Mouse (Mus musculus): ENCODE data around the gene Slc27a5. TPM values are rescaled to one million over a fixed set of nuclear protein-coding genes. Genes with fewer than 3 reads are reported as not detected.

Slc27a5 gene
- polyA plus RNA-seq, 1 experiment from 2014 or later = 0.46 TPM

GRCm38 (mm10) chr7:12998851-12999250 lies 859 bp upstream of the Slc27a5 start, which contains the start of gene Trim28:
Trim28 (plus strand) TSS chr7:12999114.
- ATAC-seq (ENCODE audit: low FRiP score, low read depth) = no peak

GRCm38 (mm10) chr7:12997230-12997629 lies 762 bp downstream of the Slc27a5 start:
- no peak for ATAC-seq (ENCODE audit: low FRiP score, low read depth)
- no peak overlapping the region for H3K4me3 ChIP-seq
- 68% methylated on average over 5 of the region's 5 CpGs for WGBS

More at GRCm38 (mm10) chr7:12998851-12999250, 859 bp upstream of the Slc27a5 start, which contains the start of gene Trim28:
- Histone ChIP-seq H3K27ac (no peak within 1 kb of the TSS), H3K9ac (no peak within 1 kb of the TSS), H3K27me3 (replicated peaks) (no peaks in the 10 kb centered on the region), H3K4me1 (no peaks in the 10 kb centered on the region), H3K4me2 (replicated peaks) (no peak within 1 kb of the TSS), H3K9me3 (no peaks in the 10 kb centered on the region), H3K36me3 (no peaks in the 10 kb centered on the region), H3K4me3 (no peak within 1 kb of the TSS)
- 84% methylated on average over 3 of the region's 3 CpGs for WGBS

GRCm38 (mm10) chr7:12995862-12996261 lies 2.1 kb downstream of the Slc27a5 start:
- no peaks in the 10 kb centered on the region for H3K9me3 ChIP-seq
- H3K9ac ChIP-seq = no peak overlapping the region
- no peaks in the 10 kb centered on the region for H3K4me1 ChIP-seq
- H3K36me3 ChIP-seq = no peaks in the 10 kb centered on the region
- no peak for ATAC-seq (ENCODE audit: low FRiP score, low read depth)
- H3K4me3 ChIP-seq = no peak overlapping the region
- no peaks in the 10 kb centered on the region for H3K27me3 ChIP-seq (replicated peaks)
- H3K4me2 ChIP-seq (replicated peaks) = no peak overlapping the region
- no peak overlapping the region for H3K27ac ChIP-seq

More at GRCm38 (mm10) chr7:12997230-12997629, 762 bp downstream of the Slc27a5 start:
- Histone ChIP-seq H3K27me3 (replicated peaks) (no peaks in the 10 kb centered on the region), H3K4me1 (no peaks in the 10 kb centered on the region), H3K36me3 (no peaks in the 10 kb centered on the region), H3K27ac (no peak overlapping the region), H3K4me2 (replicated peaks) (no peak overlapping the region), H3K9ac (no peak overlapping the region), H3K9me3 (no peaks in the 10 kb centered on the region)

DNA sequence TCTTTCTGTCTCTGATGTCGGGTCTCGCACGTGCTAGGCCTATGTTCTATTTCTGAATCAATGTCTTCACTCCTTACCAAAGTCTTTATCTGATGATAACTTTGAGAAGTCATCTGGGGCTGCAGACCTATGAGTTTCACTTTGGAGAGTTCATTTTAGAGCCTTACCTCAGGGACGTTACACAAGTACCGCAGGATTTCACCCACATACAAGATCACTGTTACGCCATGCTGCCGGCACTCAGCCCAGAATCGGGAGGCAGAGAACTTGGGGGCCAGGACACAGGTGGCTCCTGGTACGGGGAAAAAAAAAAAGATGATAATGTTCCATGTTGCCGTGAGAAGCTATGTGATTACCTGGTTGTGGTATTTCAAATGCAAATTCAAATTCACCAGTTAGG lies 4.8 kb downstream of the Slc27a5 start:
- Histone ChIP-seq H3K27me3 (replicated peaks) (no peaks in the 10 kb centered on the region), H3K9me3 (no peaks in the 10 kb centered on the region), H3K36me3 (no peaks in the 10 kb centered on the region), H3K27ac (no peak overlapping the region), H3K4me3 (no peak overlapping the region), H3K9ac (no peak overlapping the region), H3K4me1 (no peaks in the 10 kb centered on the region), H3K4me2 (replicated peaks) (no peak overlapping the region)
- WGBS = 86% methylated on average over 10 of the region's 10 CpGs
- ATAC-seq (ENCODE audit: low FRiP score, low read depth) = no peak

DNA sequence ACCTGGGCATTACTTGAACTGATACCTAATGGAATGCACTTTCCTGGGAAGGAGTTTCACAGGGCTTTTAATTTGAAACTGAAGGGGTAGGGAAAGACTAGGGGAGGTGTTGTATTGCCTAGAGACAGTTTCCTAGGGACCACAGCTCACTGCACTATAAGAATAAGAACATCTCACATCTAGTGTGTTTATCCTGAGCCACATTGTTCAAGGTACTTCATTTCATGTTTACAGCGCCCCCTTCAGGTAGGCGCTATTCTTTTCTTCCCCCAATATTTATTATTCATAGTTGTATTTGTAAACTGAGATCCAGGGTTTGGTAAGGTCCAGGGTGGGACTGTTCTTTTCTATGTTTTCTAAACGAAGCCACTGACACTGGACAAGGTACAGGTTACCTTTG lies 5.8 kb downstream of the Slc27a5 start:
- ATAC-seq (ENCODE audit: low FRiP score, low read depth) = no peak
- no peaks in the 10 kb centered on the region for H3K9me3 ChIP-seq
- H3K36me3 ChIP-seq = no peaks in the 10 kb centered on the region
- no peaks in the 10 kb centered on the region for H3K27me3 ChIP-seq (replicated peaks)
- H3K4me1 ChIP-seq = no peaks in the 10 kb centered on the region
- no peak overlapping the region for H3K9ac ChIP-seq
- no peak overlapping the region for H3K27ac ChIP-seq
- WGBS = 10% methylated on average over 3 of the region's 3 CpGs
- no peak overlapping the region for H3K4me3 ChIP-seq
- H3K4me2 ChIP-seq (replicated peaks) = no peak overlapping the region

DNA sequence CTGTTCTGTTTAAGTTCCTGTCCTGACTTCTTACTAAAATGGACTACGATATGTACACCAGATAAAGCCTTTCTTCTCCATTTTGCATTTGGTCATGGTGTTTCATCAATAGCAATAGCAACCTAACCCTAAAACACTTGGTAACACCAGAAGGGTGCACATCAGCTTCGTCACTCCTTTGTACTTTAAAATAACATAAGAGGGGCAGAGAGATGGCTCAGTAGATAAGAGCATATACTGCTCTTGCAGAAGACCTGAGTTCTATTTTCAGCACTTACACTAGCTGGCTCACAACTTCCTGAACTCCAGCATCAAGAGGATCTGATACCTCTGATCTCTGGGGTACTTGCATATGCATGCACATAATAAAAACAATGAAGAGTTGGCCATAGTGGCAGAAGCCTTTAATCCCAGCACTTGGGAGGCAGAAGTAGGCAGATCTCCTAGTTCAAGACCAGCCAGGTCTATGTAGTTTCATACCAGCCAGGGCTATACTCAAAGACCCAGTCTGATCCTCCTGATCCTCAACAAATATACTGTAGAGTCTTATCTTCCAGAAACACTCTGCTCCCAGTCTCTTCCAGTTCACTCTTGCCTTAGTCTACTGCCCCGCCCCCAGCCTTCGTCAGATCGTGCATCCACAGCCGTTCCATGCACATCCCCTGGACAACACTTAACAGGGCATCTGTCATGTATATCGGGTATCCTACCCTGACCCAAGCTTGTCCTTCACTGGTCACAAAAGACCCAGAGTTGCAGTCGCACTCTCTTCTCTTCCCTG lies 10.4 kb downstream of the Slc27a5 start:
- Histone ChIP-seq H3K4me2 (replicated peaks) (no peak overlapping the region), H3K9me3 (no peaks in the 10 kb centered on the region), H3K4me1 (no peaks in the 10 kb centered on the region), H3K4me3 (no peak overlapping the region), H3K36me3 (0 out of 2 replicates have a peak, but pooled peaks cover 2% of the 10 kb centered on the region), H3K27ac (no peak overlapping the region), H3K9ac (no peak overlapping the region), H3K27me3 (replicated peaks) (no peaks in the 10 kb centered on the region)
- WGBS = 85% methylated on average over 8 of the region's 8 CpGs
- ATAC-seq (ENCODE audit: low FRiP score, low read depth) = no peak

GRCm38 (mm10) chr7:12986906-12987305 lies 11.1 kb downstream of the Slc27a5 start:
- H3K27me3 ChIP-seq (replicated peaks) = no peaks in the 10 kb centered on the region
- H3K4me3 ChIP-seq = no peak overlapping the region
- peaks cover 4% of the 10 kb centered on the region; the same call in 1 of the 2 replicates for H3K36me3 ChIP-seq
- no peak overlapping the region for H3K9ac ChIP-seq
- H3K4me1 ChIP-seq = no peaks in the 10 kb centered on the region
- H3K4me2 ChIP-seq (replicated peaks) = no peak overlapping the region
- ATAC-seq (ENCODE audit: low FRiP score, low read depth) = no peak
- no peaks in the 10 kb centered on the region for H3K9me3 ChIP-seq
- H3K27ac ChIP-seq = no peak overlapping the region
- WGBS = 90% methylated on average over 8 of the region's 8 CpGs

DNA sequence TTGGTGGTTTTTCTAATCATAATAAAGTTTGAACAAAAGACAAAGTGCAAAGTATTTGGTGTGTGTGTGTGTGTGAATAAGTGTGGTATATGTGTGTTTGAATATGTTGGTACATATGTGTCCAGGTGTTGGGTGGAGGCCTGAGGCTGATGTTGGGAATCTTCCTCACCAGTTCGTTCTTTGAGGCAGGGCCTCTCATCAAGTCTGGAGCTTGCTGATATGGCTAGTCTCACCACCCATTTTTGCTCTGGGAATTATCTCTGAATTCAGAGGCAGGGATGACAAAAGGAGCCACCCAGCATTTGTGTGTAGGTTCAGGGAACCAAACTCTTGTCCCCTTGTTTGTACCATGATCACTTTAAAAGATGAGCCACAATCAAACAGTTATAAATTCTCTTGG lies 12.3 kb downstream of the Slc27a5 start:
- no peaks in the 10 kb centered on the region for H3K9me3 ChIP-seq
- no peak overlapping the region for H3K9ac ChIP-seq
- no peak for ATAC-seq (ENCODE audit: low FRiP score, low read depth)
- no peaks in the 10 kb centered on the region for H3K4me1 ChIP-seq
- H3K27me3 ChIP-seq (replicated peaks) = no peaks in the 10 kb centered on the region
- H3K27ac ChIP-seq = no peak overlapping the region
- H3K4me3 ChIP-seq = no peak overlapping the region
- H3K4me2 ChIP-seq (replicated peaks) = no peak overlapping the region
- peaks cover 7% of the 10 kb centered on the region; the same call in 1 of the 2 replicates for H3K36me3 ChIP-seq
- 97% methylated on average over 1 of the region's 1 CpGs for WGBS

DNA sequence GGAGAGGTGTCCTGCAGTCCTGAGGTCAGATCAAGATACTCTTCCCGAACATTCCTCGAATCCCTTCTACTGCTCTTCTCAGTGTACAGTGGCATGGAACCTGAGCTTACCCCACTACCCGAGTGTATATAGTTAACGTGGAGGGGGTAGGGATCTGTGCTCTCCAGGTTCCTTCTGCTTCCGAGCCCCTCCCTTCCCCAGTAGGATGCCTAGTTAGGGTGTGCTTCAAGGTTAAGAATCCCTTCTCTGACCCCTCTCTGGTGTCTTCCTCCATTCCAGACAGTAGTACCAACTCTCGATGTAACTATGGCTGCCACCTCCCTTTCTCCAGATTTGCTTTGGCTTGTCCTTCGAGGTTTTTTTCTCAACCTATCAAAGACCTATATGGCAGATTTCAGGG lies 17.7 kb downstream of the Slc27a5 start:
- Histone ChIP-seq H3K4me3 (no peak overlapping the region), H3K27ac (no peak overlapping the region), H3K9me3 (no peaks in the 10 kb centered on the region), H3K4me1 (peaks cover 15% of the 10 kb centered on the region), H3K9ac (no peak overlapping the region), H3K4me2 (replicated peaks) (no peak overlapping the region), H3K36me3 (peaks cover 11% of the 10 kb centered on the region; the same call in 1 of the 2 replicates), H3K27me3 (replicated peaks) (no peaks in the 10 kb centered on the region)
- no peak for ATAC-seq (ENCODE audit: low FRiP score, low read depth)
- 89% methylated on average over 7 of the region's 7 CpGs for WGBS

DNA sequence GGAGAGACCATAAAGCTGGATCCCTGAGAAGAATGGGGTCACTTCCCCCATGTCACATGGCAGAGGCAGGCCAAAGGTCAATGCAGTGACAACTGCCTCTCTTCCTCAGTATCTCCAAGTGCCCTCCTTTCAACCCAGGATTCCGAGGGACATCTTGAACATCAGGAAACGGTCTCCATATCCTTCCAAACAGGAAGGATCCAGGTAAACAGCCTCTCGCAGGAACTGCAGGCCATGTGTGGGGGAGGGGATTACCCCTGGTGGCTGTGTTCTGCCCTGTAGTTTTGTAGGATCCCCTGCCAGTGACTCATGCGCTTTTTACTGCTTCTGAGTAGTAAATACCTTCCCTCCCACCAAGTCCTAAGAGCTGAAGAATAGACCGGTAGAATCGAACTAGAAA lies 18.2 kb downstream of the Slc27a5 start:
- Histone ChIP-seq H3K27ac (no peak overlapping the region), H3K4me1 (peaks cover 15% of the 10 kb centered on the region), H3K4me2 (replicated peaks) (no peak overlapping the region), H3K9me3 (no peaks in the 10 kb centered on the region), H3K9ac (no peak overlapping the region), H3K27me3 (replicated peaks) (no peaks in the 10 kb centered on the region), H3K4me3 (no peak overlapping the region), H3K36me3 (peaks cover 11% of the 10 kb centered on the region; the same call in 1 of the 2 replicates)
- no peak for ATAC-seq (ENCODE audit: low FRiP score, low read depth)
- WGBS = 47% methylated on average over 6 of the region's 6 CpGs

- Histone ChIP-seq H3K4me2 (replicated peaks) (peak overlapping the region; percentile 57), H3K9ac (peak overlapping the region; percentile 49; the same call in 1 of the 2 replicates), H3K27ac (no peak overlapping the region), H3K9me3 (no peaks in the 10 kb centered on the region), H3K27me3 (replicated peaks) (no peaks in the 10 kb centered on the region), H3K36me3 (peaks cover 11% of the 10 kb centered on the region; the same call in 1 of the 2 replicates), H3K4me1 (peaks cover 15% of the 10 kb centered on the region), H3K4me3 (peak overlapping the region; percentile 55)
- no peak for ATAC-seq (ENCODE audit: low FRiP score, low read depth)
- 83% methylated on average over 18 of the region's 18 CpGs for WGBS
These were observed 18.9 kb downstream of the Slc27a5 start for GRCm38 (mm10) chr7:12978931-12979722.

DNA sequence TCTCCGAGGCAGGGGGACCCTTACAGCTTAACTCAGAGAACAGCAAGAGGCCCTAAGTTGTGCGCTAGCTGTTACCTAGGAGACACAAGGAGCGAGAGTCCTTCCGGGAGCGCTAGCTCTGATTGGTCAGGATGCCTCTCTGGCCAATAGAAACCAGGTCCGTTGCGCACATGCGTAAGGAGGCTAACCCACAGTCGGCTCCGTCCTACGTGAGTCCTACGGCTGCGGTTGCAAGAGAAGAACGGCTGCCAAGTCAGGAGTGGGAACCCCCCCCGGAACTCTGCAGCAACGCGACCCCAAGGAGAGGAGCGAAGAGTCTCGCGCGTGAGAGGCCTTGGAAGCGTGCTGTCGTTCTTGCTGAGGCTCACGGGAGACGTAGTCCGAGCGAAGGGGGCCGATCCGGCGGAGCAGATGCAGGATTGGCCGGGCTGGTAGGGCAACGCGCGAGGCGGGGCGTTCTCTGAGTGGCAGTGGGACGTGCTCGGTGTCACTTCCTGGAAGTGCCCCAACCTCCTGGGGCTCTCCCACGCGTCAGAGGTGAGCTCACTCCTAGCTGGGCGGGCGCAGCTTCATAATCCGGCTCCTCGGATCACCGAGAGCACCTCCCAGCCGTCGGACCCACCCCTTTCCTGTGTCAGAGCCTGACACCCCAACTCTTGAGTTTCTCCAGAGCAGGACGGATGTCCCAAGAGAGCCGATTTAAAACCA lies 20.2 kb downstream of the Slc27a5 start, which contains the start of gene Zfp446:
TSS of gene Zfp446 (plus strand) at position 167 of the 708 bp plus-strand sequence.
- Histone ChIP-seq H3K9ac (peak within 1 kb of the TSS; percentile 51), H3K4me3 (peak within 1 kb of the TSS; percentile 55), H3K4me2 (replicated peaks) (peak within 1 kb of the TSS; percentile 57), H3K27ac (peak within 1 kb of the TSS; percentile 83; the same call in 1 of the 2 replicates), H3K27me3 (replicated peaks) (no peaks in the 10 kb centered on the region), H3K4me1 (peaks cover 15% of the 10 kb centered on the region), H3K9me3 (no peaks in the 10 kb centered on the region), H3K36me3 (peaks cover 11% of the 10 kb centered on the region; the same call in 1 of the 2 replicates)
- whole genome bisulfite sequencing = under 1% methylated on average over 49 of the region's 49 CpGs
- peak; percentile 99 for ATAC-seq (ENCODE audit: low FRiP score, low read depth)

Measured in neural tube, embryonic 12.5 days (tissue).